Mouse (Mus musculus): ENCODE measurements around the gene Rasgef1b.

Rasgef1b gene

DNA sequence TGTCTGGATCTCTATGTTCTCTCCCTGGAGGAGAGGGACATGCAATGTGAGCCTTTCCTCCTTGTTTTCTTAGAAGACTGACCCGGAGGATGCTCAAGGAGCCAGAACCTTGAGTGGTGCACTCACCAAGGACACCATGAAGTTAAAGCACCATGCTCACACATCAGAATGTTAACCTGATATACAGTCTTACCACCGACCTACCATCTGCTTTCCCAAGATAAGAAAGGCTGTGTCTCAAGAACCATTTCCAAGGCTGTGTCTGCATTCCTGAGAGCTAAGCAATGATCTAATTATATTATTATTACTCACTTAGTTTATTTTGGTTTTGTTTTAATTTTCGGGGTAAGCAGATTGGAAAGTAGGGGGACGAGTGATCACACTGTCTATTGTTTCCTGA lies 203.2 kb downstream of the Rasgef1b start:
- no peak for DNase-seq

DNA sequence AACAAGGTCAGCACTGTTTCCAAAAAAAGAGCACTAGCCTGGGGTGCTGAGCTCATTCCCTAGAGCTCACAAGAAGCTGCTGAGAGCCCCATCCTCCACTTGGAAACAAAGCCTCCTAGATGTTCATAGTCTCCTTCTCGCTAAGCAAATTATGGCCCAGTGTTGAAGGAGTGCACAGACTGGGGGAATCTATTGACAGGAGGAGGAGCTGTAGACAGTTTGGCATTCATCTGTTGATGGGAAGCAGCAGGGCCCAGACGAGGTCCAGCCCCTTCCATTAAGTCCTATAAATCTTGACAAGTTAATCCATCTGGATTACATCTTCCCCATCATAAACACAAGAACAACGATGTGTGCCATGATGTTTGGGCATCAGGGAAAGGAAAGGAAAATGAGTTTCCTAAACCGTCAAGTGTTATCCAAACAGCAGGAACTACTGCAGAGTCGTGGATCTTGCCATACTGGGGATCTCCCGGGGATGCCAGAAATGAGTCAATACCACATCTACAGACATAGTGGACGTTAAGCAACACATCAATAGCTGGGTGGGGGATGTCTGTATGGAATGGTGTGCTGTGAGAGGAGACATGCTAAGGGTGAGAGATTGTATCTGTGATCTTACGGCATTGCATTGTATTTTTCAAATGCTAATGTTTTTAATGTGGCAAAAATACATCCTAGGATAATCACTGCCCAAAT lies 206.1 kb downstream of the Rasgef1b start:
- DNase-seq = no peak

DNA sequence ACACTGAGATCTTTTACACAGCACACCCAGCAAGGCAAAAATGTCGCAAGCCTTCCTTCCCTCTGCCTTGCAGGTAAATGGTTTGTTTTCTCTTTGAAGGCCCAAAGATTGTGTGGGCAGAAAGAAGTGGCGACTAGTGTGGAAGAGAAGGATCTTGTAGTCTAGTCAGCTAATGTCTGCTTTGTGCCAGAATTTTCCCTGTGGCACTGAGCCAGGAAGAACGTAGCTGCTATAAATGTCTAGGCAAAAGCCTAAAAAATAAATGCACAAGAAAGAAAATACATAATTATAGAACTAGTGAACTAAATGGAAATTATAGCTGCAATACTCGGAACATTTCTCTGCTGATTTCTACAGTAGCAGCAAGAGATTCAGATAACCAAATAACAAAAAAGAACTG lies 207.5 kb downstream of the Rasgef1b start:
- DNase-seq = no peak

DNA sequence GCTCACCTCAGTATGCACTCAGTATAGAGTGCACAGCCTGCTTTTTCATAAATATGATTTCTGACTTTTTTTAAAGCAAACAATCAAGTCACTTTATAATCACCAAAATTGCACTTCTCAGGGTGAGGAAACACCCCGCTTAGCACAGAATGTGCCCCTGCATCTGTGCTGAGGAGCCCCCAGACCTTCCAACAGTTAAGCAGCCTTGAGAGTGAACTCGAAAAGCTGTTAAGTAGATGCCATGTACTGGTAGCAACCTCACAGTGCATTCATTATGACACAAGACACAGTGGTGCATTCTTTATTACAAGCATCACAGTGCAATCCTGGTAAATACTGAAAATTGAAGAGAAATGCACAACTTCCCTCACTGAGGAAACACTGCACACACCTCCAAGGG lies 209.3 kb downstream of the Rasgef1b start:
- DNase-seq = no peak

DNA sequence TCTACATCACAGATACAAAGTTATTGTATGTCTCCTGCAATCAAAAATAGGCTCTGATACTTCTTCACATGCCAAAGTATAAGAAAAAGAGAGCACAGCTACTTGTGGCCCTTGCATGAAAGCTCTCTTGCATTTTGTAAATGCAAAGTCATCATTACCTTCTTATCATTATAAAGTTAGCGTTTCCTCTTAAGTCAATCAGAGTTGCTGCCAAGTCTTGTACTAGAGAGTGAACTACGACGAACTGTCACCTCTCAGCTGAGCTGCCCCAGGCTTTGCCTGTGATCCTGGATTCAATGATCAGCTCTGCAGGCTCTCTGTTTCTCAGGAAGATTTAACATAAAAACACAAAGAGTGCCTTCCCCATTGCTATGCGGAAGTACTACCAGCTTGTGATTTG lies 209.8 kb downstream of the Rasgef1b start:
- no peak for DNase-seq

DNA sequence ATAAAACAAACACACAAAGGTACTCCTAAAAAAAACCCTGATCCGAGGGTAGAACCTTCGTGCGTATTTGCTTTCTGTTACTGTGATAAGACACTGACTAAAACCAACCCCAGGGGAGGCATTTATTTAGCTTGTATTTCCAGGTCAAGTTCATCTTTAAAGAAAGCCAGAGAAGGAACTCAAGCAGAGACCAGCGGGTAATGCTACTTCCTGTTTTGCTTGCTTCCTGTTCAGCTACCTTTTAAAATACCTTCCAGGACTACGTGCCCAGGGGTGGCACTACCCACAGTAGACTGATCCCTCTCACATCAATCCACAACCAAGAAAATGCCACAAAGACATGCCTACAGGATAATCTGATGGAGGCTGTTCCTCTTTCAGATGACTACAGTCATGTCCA lies 212.7 kb downstream of the Rasgef1b start:
- DNase-seq = no peak

DNA sequence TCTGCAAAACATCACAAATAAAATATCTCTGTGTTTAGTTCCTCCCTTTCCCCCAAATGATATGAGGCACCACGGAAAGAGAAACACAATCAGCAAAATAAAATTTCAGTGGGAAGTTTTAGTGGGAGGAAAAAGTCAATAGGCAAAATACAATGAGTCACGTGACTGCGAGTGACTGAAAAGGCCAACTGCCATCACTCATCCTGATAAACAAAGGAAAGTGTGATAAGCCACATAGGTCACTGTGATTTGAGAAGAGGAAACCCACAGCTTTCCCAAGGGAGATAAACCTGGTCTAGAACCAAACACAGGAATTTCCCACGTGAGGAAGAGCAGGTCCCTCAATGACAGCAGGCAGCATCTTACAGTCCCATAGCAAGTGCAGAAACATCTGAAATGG lies 213.1 kb downstream of the Rasgef1b start:
- DNase-seq = no peak

DNA sequence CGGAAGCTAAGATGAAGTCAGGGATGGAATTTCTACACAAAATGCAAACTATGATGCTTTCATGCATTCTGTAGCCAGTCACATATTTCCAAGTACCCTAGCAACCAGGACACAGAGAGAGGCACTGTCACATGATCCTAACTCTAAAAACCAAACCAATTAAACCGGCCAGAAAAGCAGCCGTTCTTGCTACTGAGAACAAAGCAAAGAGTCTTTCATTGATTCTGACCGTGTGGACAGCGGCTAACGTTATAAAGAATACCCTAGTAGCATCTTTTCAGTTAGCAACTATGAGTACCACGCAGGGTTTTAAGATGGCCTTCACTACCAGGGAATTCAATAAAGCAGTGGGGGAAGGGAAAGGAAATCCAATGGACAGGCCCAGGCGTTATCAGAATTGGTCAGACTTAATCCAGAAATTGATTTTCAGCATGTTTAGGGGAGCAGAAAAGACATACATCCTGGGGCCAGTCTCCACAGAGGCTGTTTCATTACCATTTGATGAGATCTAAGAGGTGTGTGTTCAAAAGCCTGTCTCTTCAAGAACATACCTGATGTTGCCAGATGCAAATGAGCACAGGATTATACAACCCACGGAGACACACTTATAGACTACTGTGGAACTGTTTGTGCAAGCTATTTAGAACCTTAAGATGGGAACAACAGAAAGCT lies 215.5 kb downstream of the Rasgef1b start:
- DNase-seq = peak; percentile 35

DNA sequence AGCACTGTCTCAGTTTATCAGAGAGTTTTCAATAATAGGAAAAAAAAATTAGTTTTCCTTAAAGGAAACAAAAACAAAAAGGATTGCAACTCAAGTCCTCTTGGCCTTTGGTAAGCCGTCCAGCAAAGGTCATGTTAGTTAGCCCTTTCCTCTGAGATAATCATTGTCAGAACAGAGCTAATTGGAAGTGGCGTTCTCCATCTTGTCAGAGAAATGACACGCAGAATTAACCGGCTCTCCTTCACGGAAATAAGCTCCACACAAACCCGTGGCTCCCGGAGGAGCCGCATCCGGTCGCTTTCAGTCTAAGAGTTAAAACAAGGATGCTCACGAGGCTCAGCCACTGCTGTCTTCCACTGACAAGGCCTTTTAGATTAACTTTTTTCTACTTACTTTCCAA lies 217.8 kb downstream of the Rasgef1b start:
- DNase-seq = peak; percentile 34

DNA sequence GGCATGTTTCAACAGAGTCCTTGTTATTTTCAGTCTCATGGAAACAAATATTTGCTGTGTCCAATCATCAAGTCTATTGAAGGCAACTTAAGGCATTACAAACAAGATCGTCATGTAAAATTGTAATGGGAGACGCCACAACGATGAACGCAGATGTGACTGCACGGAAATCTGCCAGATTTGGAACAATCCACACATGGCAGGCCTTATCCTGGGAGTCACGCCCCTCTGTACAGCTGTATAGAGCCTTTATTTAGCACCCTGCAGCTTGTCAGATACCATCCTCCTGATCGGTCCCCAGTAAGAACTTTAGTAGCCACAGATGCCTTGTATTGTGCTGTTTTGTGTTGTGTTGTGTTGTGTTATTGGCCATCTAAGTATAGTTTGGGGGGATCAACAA lies 222.8 kb downstream of the Rasgef1b start:
- DNase-seq = no peak

DNA sequence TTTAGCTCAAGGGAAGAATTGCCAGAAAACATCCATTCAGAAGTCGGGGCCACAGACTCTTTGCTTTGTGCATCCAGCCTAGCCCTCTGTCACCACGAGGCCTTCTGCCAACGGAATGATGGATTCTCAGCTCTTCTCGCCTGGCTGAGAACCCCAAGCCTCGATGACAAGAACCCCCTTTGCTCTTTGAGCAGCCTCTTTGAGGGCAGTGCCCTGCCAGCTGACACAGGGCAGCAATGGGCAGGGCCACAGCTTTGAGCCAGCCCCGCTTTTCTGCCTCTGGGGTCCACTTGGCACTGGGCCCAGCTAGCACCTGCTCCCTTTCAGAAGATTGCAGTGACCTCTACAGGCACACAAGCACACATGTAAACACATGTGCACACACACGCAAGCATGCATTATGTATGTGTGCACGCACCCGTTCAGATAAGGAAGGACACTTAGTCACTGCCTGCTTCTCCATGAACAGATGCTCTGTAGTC lies 224.5 kb downstream of the Rasgef1b start:
- no peak for DNase-seq

DNA sequence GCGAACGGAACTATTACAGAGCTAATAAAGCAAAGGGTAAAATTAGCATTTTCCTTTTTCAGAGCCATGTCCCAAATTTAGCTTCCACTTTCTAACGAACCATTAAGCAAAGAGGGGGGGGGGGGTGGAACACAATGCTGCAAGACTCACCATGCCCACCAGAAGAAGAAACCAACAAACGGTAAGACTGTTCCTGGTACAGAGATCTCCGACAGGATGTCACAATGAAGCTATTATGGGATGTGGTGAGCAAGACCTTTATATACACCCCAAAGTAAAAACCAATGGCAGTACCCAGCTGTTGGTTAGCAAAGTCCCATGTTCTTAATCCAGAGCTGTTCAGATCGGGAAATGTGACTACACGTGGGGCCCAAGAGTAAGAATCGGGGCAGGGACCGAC lies 226.2 kb downstream of the Rasgef1b start:
- DNase-seq = no peak

DNA sequence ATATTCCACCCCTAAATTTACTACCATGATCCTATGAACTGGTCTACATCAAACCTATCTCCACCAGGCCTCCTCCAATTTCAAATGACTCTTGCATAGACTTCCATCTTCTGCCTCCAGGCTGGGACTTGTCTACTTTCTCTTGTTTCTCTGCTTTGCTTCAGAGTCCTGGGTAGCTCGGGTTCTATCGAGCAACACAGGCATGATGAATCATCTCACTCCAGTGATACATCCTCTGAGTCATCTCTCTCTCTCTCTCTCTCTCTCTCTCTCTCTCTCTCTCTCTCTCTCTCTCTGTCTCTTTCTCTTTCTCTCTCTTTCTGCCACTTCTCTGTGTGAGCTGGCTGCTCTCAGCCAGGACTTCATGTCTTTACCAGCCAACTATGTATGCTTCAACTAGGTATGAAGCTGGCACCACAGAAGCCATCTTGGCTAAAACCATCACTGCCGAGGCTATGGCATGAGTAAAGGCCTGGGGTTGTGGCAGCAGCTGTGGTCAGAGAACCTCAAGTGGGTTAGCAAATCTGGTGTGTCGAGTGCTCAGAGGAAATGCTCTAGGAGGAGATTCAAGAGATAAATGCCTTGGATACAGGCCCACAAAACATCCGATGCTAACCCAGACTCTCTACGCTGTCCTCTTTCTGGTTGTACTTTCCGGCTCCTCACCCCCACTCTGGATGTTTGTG lies 229.3 kb downstream of the Rasgef1b start:
- DNase-seq = no peak

DNA sequence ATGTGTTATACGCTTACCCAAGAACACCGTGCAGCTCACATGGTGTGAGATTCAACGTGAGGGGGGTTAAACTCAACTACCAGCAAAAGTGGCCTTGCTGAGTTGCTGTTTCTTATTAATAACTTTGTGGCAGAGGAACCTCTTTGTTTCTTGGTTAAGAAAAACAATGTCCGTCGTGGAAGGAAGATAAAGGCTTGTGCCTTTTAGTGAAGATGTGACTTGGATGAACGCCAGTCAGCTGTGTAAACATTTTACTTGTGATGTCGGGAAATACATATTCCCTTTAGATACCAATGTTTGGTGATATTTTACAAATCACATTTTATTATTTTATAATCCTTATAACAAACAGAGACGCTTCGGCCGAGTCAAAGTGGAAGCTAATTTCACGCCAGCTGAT lies 231.0 kb downstream of the Rasgef1b start:
- DNase-seq = no peak

DNA sequence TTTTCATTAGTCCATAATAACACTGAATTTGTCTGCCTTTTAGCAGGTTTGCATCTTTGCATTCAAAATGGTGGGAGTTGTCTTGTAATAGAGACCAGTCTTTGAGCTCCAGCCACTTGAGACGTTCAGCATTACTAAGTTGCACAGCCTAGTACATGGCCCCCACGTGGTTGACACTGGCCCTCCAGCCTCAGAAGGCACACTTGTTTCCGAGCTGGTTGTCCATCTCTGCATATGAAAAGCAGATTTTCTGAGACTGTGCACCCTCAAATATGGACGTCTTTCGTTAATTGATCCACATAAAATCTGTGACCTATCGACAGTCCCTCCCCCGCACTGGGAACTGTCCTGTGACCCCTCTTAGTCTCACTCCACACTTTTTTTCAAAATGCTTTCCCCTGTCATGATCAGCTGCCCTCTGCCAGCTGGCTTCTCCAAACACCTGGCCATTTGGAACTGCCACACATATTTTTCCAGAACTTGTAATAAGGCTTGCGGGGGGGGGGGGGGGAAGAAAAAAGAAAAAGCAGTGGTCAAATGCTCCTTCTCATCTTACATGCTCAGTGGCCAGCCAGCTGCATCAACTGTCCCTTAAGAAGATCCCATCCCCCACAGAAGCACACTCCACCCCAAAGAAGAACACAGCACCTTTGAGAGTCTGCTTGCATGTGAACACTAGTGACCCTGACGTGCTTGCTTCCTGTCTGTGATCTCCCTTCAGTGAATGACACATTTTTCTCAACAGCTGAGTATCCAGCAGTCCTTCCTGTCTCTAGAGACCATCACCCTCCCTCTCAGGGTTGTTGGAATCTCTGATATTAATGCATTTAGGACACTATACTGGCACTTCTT lies 231.7 kb downstream of the Rasgef1b start:
- peak; percentile 48 for DNase-seq

DNA sequence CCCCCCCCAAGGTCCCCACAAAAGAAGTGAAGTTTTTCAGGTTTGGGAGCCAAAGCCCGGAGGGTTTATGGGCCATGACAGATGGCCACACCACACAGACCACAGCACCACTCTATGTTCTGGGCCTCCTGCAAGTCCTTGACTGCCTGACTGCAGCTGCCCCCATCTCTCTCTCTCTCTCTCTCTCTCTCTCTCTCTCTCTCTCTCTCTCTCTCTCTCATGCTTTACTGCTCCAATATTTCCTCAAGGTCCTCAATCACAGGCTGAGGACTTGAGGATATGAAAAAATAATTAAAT lies 232.8 kb downstream of the Rasgef1b start:
- no peak for DNase-seq

DNA sequence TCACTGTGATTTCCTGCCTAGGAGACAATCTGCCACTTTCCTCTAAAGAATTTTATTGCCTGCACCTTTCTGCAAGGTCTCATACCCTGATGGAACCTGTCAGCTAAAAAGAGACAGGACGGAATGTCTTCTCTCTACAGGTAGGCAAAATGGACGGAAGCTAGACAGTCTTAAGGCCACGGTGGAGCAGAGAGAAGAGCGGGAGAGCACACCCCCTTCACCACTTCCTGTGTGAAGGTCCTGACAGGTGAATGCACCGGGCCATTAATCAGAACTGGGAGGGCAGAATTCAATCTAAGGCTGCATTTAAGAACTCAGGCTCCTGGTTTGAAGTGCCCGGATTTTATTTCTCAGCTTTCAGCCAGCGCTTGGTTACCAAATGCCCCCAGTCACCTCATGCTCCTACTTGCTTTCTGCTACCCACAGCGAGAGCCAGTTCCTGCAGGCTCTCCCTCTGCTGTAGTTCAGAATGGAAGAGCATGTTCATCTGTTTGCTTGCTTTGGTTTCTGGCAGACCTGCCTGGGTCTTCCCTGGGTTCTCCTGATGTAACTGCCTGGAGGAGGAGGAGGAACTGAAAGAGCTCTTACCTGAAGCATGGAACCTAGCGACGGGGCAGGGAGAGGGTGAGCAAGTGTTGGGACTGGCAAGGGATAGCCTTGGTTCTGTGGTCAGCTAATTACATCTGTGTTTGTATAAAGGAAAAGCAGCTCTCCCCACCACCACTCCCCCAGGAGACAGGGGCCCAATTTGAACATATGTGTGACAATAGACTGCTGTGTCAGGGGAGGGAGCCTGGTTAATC lies 233.3 kb downstream of the Rasgef1b start:
- no peak for DNase-seq

DNA sequence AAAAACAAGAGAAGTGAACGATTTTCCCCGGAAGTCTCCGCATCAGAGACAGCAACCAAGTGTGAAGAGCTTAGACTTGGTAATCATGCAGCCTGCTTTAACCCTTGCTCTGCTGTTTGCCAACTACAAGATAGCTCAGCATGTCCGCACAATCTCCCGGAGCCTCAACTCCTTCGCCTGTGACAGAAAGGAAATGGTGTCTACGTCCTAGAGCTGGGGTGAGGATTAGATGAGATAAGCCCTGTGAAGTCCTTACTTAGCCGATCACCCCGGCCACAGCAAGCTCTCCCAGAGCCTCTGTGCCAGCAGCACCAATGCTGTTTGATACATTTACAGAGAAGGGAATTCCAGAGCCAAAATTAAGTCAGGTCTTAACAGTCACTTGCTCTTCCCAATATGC lies 235.0 kb downstream of the Rasgef1b start:
- no peak for DNase-seq

DNA sequence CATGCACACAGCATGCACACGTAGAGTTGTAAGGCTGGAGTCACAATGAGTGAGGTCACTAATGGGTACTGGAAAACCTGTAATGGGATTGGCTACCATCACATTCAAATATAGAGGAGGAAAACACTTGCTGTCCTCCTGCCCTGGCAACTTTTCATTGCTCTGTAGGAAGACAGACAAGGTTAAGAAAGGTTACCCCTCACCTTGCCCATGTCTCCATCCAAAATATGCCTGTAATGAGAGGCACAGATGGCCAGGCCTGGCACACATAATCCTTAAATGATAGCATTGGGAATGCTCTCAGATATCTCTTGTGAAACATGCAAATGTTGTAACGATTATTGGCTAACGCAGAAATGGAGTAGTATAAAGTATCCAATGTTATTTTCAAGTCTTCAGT lies 235.8 kb downstream of the Rasgef1b start:
- DNase-seq = no peak

DNA sequence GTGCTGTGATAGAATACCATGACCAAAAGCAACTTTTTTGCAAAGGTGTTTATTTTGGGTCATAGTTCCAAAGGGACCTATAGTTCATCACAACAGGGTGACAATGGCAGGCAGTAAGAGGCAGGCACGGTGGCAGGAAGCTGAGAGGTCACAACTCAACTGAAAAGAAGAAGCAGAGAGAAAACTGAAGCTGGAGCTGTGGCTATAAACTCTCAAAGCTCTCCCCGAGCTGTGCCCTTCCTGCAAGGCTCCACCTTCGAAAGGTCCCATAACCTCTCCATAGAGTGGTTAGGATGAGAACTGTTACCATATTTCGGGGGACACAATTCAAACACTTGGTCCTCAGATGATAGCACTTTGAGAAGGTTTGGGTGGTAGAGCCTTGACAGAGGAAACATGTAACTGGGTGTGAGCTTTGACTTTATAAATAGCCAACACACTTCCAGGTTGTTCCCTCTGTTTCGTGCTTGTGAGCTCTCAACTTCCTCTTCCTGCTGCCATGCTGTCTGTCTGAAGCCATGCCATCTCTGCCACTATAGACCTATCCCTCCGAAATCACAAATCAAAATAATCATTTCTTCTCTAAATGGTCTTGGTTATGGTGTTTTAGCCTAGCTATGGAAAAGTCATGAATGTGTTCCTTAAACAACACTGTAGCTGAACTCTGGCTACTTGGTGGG lies 240.2 kb downstream of the Rasgef1b start:
- no peak for DNase-seq

DNA sequence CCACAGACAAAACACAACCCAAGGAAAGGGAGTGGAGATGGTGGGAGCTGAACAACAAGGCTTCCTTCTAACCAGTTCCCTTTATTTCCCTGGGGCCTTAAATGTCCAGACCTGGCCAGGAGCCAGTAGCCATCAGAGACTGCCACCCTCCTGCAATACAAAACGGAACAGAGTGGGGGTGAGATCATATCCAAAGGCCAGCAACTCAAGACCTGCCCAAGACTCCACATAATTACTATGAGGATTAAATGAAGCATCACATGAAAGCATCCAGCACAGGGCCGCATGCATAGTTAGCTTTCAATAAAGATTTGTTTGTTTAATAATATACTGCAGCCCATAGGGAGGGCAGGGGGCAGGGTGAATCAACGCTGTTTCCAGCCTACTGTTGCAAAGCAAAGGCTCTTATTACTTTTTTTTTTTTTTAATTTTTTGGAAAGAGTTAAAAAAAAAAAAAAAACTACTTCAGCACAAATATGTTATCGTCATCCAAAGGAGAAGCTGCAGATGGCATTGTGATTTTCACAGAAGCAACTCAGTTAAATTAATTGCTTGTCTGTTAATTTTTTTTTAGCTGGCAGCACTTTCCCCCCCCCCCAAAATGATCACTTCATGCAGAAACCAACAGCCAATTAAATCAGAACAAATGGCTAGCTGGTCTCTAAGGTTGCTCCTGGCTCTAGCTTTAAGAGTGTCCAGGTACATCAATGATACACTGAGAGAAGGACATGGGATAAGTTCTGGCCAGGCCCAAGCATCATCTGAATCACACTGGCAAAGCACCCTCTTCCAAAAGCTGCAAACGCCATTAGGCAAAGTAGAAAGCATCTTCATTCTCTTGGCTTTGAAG lies 241.6 kb downstream of the Rasgef1b start:
- no peak for DNase-seq

Data from embryo, embryonic 11 days (tissue).